Mouse (Mus musculus): Measurements from ENCODE around the gene Ddc.

Ddc gene

GRCm38 (mm10) chr11:11781728-11782127, 116.2 kb downstream of the Ddc start:
- no peak for DNase-seq (ENCODE audit: low read depth)

GRCm38 (mm10) chr11:11778345-11778744, 119.6 kb downstream of the Ddc start:
- DNase-seq (ENCODE audit: low read depth), result no peak

GRCm38 (mm10) chr11:11777796-11778195, 120.1 kb downstream of the Ddc start:
- no peak for DNase-seq (ENCODE audit: low read depth)

GRCm38 (mm10) chr11:11777246-11777645, 120.7 kb downstream of the Ddc start:
- DNase-seq (ENCODE audit: low read depth), result no peak

GRCm38 (mm10) chr11:11776822-11777174, 121.1 kb downstream of the Ddc start:
- DNase-seq (ENCODE audit: low read depth), result no peak

- no peak for DNase-seq (ENCODE audit: low read depth)
Measured at GRCm38 (mm10) chr11:11776071-11776821, 121.7 kb downstream of the Ddc start.

- DNase-seq (ENCODE audit: low read depth), result no peak
Measured at GRCm38 (mm10) chr11:11774893-11775292, 123.1 kb downstream of the Ddc start.

- no peak for DNase-seq (ENCODE audit: low read depth)
Measured at GRCm38 (mm10) chr11:11774384-11774783, 123.6 kb downstream of the Ddc start.

GRCm38 (mm10) chr11:11772196-11772595, 125.7 kb downstream of the Ddc start:
- no peak for DNase-seq (ENCODE audit: low read depth)

GRCm38 (mm10) chr11:11770691-11771090, 127.3 kb downstream of the Ddc start:
- no peak for DNase-seq (ENCODE audit: low read depth)

- DNase-seq (ENCODE audit: low read depth), result no peak
Measured at GRCm38 (mm10) chr11:11769281-11769680, 128.7 kb downstream of the Ddc start.

GRCm38 (mm10) chr11:11768057-11768456, 129.9 kb downstream of the Ddc start:
- DNase-seq (ENCODE audit: low read depth), result no peak

GRCm38 (mm10) chr11:11766736-11767135, 131.2 kb downstream of the Ddc start:
- DNase-seq (ENCODE audit: low read depth), result no peak

- DNase-seq (ENCODE audit: low read depth), result no peak
Measured at GRCm38 (mm10) chr11:11766105-11766504, 131.8 kb downstream of the Ddc start.

GRCm38 (mm10) chr11:11765414-11765813, 132.5 kb downstream of the Ddc start:
- DNase-seq (ENCODE audit: low read depth), result no peak
